Mouse (Mus musculus) myocyte (in vitro differentiated cells): Measurements from ENCODE around the gene Cfap157. TPM values are rescaled to one million over a fixed set of nuclear protein-coding genes. Genes with fewer than 3 reads are reported as not detected.

Experiments
- H3K27me3 ChIP-seq: one replicate; pipeline ENCODE4 v1.6.1; 2011; ENCODE audit not compliant: control insufficient read depth, insufficient read depth, insufficient read length
- H3K36me3 ChIP-seq: one replicate; pipeline ENCODE4 v1.6.1; 2011; ENCODE audit not compliant: control insufficient read depth, insufficient read depth
- H3K4me2 ChIP-seq: one replicate; pipeline ENCODE4 v1.6.1; 2011; ENCODE audit warnings: low read depth, control low read depth
- H3K4me3 ChIP-seq: one replicate; pipeline ENCODE4 v1.5.1; 2011; ENCODE audit warnings: mild to moderate bottlenecking, control low read depth, moderate library complexity
- H3K79me2 ChIP-seq: one replicate; pipeline ENCODE4 v1.6.1; 2011; ENCODE audit not compliant: control insufficient read depth, insufficient read depth
- H3ac ChIP-seq: one replicate; pipeline ENCODE4 v1.6.1; 2011; ENCODE audit not compliant: control insufficient read depth, insufficient read length
- CEBPB ChIP-seq: IDR thresholded peaks from 2 replicates; pipeline ENCODE4 v1.6.1; 2011; ENCODE audit warnings: mild to moderate bottlenecking, moderate library complexity; ENCODE audit not compliant: poor library complexity, insufficient read depth, severe bottlenecking
- E2F4 ChIP-seq: IDR thresholded peaks from one replicate; pipeline ENCODE4 v1.6.1; 2011; ENCODE audit warnings: mild to moderate bottlenecking, control low read depth, moderate library complexity; ENCODE audit not compliant: insufficient read depth
- MAX ChIP-seq: IDR thresholded peaks from one replicate; pipeline ENCODE4 v1.6.1; 2011; ENCODE audit warnings: low read depth, mild to moderate bottlenecking, control low read depth
- MYOD1 ChIP-seq, 3 experiments: IDR thresholded peaks; one replicate each; pipeline ENCODE4 v1.6.1; 2011; ENCODE audit warnings: control low read depth in 2 of 3, low read depth in 2 of 3, mild to moderate bottlenecking in 2 of 3, moderate library complexity in 1 of 3; ENCODE audit not compliant: insufficient read length in 2 of 3, control insufficient read depth in 1 of 3
- MYOG ChIP-seq, 3 experiments: IDR thresholded peaks; one replicate each; pipeline ENCODE4 v1.6.1; 2011; ENCODE audit warnings: control low read depth in 2 of 3, low read depth in 2 of 3, mild to moderate bottlenecking in 2 of 3; ENCODE audit not compliant: insufficient read length in 2 of 3, control insufficient read depth in 1 of 3, insufficient read depth in 1 of 3
- POLR2A ChIP-seq: IDR thresholded peaks from one replicate; pipeline ENCODE4 v1.6.1; 2011; ENCODE audit warnings: low read depth, mild to moderate bottlenecking, control low read depth, moderate library complexity; ENCODE audit not compliant: insufficient read length
- POLR2AphosphoS2 ChIP-seq: IDR thresholded peaks from one replicate; pipeline ENCODE4 v1.6.1; 2011; ENCODE audit warnings: low read depth, control low read depth; ENCODE audit not compliant: insufficient read length
- REST ChIP-seq: IDR thresholded peaks from one replicate; pipeline ENCODE4 v1.6.1; 2011; ENCODE audit warnings: mild to moderate bottlenecking, control low read depth, moderate library complexity; ENCODE audit not compliant: insufficient read depth, insufficient read length
- SRF ChIP-seq: IDR thresholded peaks from one replicate; pipeline ENCODE4 v1.6.1; 2011; ENCODE audit warnings: low read depth; ENCODE audit not compliant: control insufficient read depth, insufficient read length
- TCF12 ChIP-seq: IDR thresholded peaks from one replicate; pipeline ENCODE4 v1.6.1; 2011; ENCODE audit warnings: mild to moderate bottlenecking, control low read depth; ENCODE audit not compliant: poor library complexity, insufficient read depth, severe bottlenecking
- TCF3 ChIP-seq: IDR thresholded peaks from one replicate; pipeline ENCODE4 v1.6.1; 2011; ENCODE audit warnings: low read depth, control low read depth; ENCODE audit not compliant: insufficient read length
- USF1 ChIP-seq: IDR thresholded peaks from one replicate; pipeline ENCODE4 v1.6.1; 2011; ENCODE audit warnings: low read depth, mild to moderate bottlenecking, control low read depth, moderate library complexity
- polyA plus RNA-seq: library from polyadenylated mRNA; unstranded; fragments of >200 nt; fragmentation: generic; extraction: Trizol; gene quantifications from one replicate; pipeline ENCODE4 v1.2.1, GENCODE M21; 2012; ENCODE audit warnings: missing spikeins

Cfap157 gene
- polyA plus RNA-seq, 1 experiment, result 0.30 TPM

DNA sequence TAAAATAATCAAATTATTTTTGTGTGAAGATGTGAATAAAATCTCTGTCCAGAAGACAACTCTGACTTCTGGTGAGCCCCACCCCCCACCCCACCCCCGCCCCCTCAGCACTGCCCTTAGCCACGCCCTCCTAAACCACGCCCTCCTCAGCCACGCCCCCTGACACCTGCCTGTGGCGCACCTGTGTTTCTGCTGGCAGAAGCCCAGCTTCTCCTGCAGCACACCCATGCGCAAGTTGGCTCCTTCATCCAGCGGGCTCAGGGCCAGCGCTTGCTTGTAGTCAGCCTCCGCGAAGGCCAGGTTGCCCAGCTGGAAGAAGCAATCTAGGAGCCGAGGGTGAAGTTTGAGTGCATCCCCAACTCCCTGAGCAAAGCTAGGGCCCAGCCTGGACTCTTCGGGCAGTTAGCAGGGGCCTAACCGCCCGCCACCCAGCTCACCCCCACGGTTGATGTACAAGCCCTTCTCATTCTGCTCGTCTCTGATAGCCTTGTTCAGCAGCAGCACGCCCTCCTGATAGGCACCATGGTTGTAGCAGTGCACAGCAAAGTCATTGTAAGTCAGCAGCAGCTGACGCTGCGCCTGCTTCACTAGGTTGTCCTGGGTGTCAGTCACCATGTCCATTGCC lies 15.5 kb downstream of the Cfap157 start:
- Histone ChIP-seq H3K27me3 (no peaks in the 10 kb centered on the region), H3K4me2 (no peak overlapping the region), H3K79me2 (no peaks in the 10 kb centered on the region), H3K4me3 (no peak overlapping the region), H3ac (no peak overlapping the region), H3K36me3 (no peaks in the 10 kb centered on the region)
- TF ChIP-seq MYOG (IDR thresholded peaks at IDR 0.05; ENCODE audit: control insufficient read depth in 1 of 3, insufficient read depth in 1 of 3, insufficient read length in 2 of 3, low read depth in 2 of 3) (no peak), REST (no peak), POLR2A (no peak), POLR2AphosphoS2 (no peak), MYOD1 (IDR thresholded peaks at IDR 0.05; ENCODE audit: control insufficient read depth in 1 of 3, insufficient read length in 2 of 3, low read depth in 2 of 3) (no peak), CEBPB (no peak), MAX (no peak), TCF3 (no peak), SRF (no peak), TCF12 (no peak), USF1 (no peak), E2F4 (no peak)

DNA sequence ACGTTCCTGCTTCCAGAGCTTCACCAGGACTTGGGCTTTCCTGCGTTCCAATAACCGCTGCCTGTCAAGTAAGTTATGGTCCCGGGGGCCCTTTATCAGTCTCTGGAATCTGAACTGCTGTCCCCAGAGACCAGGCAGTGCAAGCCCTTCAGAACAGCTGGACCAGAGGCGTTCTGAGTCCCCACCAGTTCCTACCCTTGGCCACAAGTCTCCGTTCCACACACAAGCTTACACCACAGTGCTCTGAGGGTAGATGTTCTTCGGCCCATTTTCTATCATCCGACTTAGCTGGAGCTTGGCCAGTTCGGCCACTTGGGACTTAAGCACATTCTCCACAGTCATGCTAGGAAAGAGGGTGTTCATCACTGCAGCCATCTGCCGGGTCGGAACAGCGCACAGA lies 17.0 kb downstream of the Cfap157 start:
- H3ac ChIP-seq, result no peak overlapping the region
- H3K36me3 ChIP-seq, result no peaks in the 10 kb centered on the region
- no peaks in the 10 kb centered on the region for H3K27me3 ChIP-seq
- TF ChIP-seq REST (no peak), SRF (no peak), TCF3 (no peak), E2F4 (no peak), MYOG (IDR thresholded peaks at IDR 0.05; ENCODE audit: control insufficient read depth in 1 of 3, insufficient read depth in 1 of 3, insufficient read length in 2 of 3, low read depth in 2 of 3) (no peak), POLR2AphosphoS2 (no peak), POLR2A (no peak), CEBPB (no peak), USF1 (no peak), MYOD1 (IDR thresholded peaks at IDR 0.05; ENCODE audit: control insufficient read depth in 1 of 3, insufficient read length in 2 of 3, low read depth in 2 of 3) (no peak), MAX (no peak), TCF12 (no peak)
- H3K4me3 ChIP-seq, result no peak overlapping the region
- H3K79me2 ChIP-seq, result no peaks in the 10 kb centered on the region
- no peak overlapping the region for H3K4me2 ChIP-seq

DNA sequence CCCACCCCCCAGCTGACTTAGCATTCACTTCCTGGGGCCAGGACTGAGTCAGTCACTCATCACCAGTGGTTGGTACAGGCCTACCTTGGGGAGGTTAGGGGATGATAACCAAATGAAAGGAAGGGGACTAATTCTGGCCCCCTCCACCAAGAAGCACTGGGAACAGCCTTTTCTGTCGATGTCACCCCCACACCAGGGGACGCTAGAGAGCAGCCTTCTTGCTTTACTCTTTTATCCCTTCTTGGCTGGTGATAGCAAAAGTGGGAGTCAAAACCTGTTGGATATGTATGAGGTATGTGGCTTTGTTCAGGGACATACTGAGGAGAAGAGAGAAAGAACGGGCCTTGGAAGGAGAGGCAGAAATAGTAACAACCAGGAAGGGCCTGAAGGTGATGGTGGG lies 20.9 kb downstream of the Cfap157 start:
- no peak overlapping the region for H3K4me3 ChIP-seq
- H3K27me3 ChIP-seq, result no peaks in the 10 kb centered on the region
- no peak overlapping the region for H3K4me2 ChIP-seq
- TF ChIP-seq TCF3 (no peak), MYOG (IDR thresholded peaks at IDR 0.05; ENCODE audit: control insufficient read depth in 1 of 3, insufficient read depth in 1 of 3, insufficient read length in 2 of 3, low read depth in 2 of 3) (no peak), CEBPB (no peak), TCF12 (no peak), MAX (no peak), POLR2A (no peak), MYOD1 (IDR thresholded peaks at IDR 0.05; ENCODE audit: control insufficient read depth in 1 of 3, insufficient read length in 2 of 3, low read depth in 2 of 3) (no peak), E2F4 (no peak), REST (no peak), USF1 (no peak), SRF (no peak), POLR2AphosphoS2 (no peak)
- no peaks in the 10 kb centered on the region for H3K79me2 ChIP-seq
- H3K36me3 ChIP-seq, result no peaks in the 10 kb centered on the region
- no peak overlapping the region for H3ac ChIP-seq

GRCm38 (mm10) chr2:32761859-32762258 lies 22.4 kb downstream of the Cfap157 start:
- Histone ChIP-seq H3K79me2 (no peaks in the 10 kb centered on the region), H3K4me2 (no peak overlapping the region), H3K27me3 (no peaks in the 10 kb centered on the region), H3ac (no peak overlapping the region), H3K36me3 (no peaks in the 10 kb centered on the region), H3K4me3 (no peak overlapping the region)
- TF ChIP-seq CEBPB (no peak), TCF3 (no peak), USF1 (no peak), TCF12 (no peak), MAX (no peak), SRF (no peak), E2F4 (no peak)

- Histone ChIP-seq H3K79me2 (no peaks in the 10 kb centered on the region), H3K4me3 (no peak overlapping the region), H3K36me3 (no peaks in the 10 kb centered on the region), H3K4me2 (no peak overlapping the region), H3ac (no peak overlapping the region), H3K27me3 (no peaks in the 10 kb centered on the region)
- TF ChIP-seq SRF (no peak), MYOG (IDR thresholded peaks at IDR 0.05; ENCODE audit: control insufficient read depth in 1 of 3, insufficient read depth in 1 of 3, insufficient read length in 2 of 3, low read depth in 2 of 3) (no peak), TCF3 (no peak), MAX (no peak), POLR2AphosphoS2 (no peak), MYOD1 (IDR thresholded peaks at IDR 0.05; ENCODE audit: control insufficient read depth in 1 of 3, insufficient read length in 2 of 3, low read depth in 2 of 3) (no peak)
Observed at GRCm38 (mm10) chr2:32761361-32761760, 22.9 kb downstream of the Cfap157 start.
